Comparison of ENCODE assay signal across 8 mouse cellular contexts in the genomic region with DNA sequence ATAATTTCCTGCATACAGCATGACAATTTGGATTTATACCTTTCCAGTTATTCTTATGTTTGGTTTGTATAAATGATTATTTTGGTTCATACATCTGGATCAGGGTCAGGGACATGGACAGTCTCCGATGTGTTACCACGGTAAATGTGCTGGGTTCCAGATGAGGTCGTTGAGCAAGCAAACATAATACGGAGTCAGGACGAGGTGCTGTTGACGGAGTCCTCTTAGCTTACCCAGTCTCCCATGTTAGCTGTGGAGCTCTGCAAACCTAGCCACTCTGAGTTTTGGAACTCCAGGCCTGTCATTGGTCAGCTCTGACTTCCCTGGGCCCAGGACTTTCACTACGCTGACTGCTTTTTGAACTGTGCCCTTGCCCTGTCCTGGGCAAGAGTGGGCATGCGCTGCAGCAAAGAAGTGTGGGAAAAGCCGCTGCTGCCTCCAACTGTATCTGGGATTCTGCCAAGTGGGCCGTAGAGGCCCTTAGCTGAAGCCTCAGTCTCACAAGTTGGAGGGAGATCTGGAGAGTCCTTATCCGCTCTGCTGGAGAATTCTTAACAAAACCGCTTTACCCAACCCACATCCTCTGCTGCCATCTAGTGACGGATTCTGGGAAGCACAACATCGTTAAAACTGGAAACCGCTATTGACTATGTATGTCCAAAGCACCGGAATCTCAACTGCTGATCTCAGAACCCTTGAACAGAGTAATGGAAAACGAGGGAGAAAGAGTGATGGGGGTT.
DNase-seq lines count a peak whose midpoint lies in the region; ATAC-seq lines count a peak whose summit lies in the region.

No protein-coding gene starts in this region.

- DNase-seq in WW6 (ENCODE audit: low read depth, low spot score): peak; percentile 45
- peak; percentile 87 to 90 for DNase-seq in cerebellum, postnatal 10 days
- DNase-seq in frontal cortex, postnatal 36 days (ENCODE audit: low spot score in 2 of 2): peak; percentile 67 to 83
- DNase-seq in layer of hippocampus, postnatal 14 days (ENCODE audit: low spot score in 2 of 2): peak; percentile 75 to 85
- peak; percentile 80 for DNase-seq in lung, postnatal 14 days
- DNase-seq in right cerebral cortex, adult 2 months (ENCODE audit: low spot score in 2 of 2): peak; percentile 75 to 90

- H3K9ac ChIP-seq in hindbrain, embryonic 15.5 days: no peak overlapping the region

- no peak overlapping the region for H3K4me3 ChIP-seq in hindbrain, embryonic 15.5 days

- no peak overlapping the region for H3K27ac ChIP-seq in hindbrain, embryonic 15.5 days (replicated peaks)

- 0 out of 2 replicates have a peak, but pooled peaks cover 3% of the 10 kb centered on the region for H3K4me1 ChIP-seq in hindbrain, embryonic 15.5 days (replicated peaks)

- no peak overlapping the region for H3K4me2 ChIP-seq in hindbrain, embryonic 15.5 days

- ATAC-seq in hindbrain, embryonic 15.5 days (ENCODE audit: low FRiP score, low read depth): peak; percentile 84
- ATAC-seq in monocyte, adult 5-6 weeks (replicated peaks; ENCODE audit: insufficient number of reproducible peaks, low FRiP score, low TSS enrichment, poor library complexity, severe bottlenecking): no peak

- 56% methylated on average over 17 of the region's 17 CpGs for WGBS in hindbrain, embryonic 15.5 days

- H3K27me3 ChIP-seq in hindbrain, embryonic 15.5 days: no peaks in the 10 kb centered on the region

- no peaks in the 10 kb centered on the region for H3K9me3 ChIP-seq in hindbrain, embryonic 15.5 days

- H3K36me3 ChIP-seq in hindbrain, embryonic 15.5 days: no peaks in the 10 kb centered on the region
